Mouse (Mus musculus): Measurements from ENCODE around the gene Map10. TPM values are rescaled to one million over a fixed set of nuclear protein-coding genes. Genes with fewer than 3 reads are reported as not detected.

The Map10 gene
- polyA plus RNA-seq, 1 experiment from 2014 or later: 8.8 TPM

DNA sequence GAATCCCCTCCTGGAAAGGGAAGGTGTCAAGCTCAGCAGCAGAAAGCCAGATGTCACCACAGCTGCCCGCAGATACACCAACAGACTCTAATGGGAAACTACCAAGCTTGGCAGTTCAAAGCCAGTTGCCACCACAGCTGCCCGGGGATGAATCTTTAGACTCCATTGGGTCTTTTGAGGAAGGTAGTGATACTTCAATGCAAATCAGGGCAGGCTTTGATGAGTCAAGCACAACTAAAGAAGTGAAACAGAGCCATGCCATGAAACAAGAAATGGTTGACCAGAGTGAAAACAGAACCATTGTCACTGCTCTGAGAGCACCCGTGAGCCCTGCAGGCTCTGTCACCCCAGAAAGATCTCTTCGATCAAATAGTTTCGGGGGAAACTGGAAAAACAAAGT, 1.8 kb downstream of the Map10 start:
- peaks cover 22% of the 10 kb centered on the region for H3K9me3 ChIP-seq (replicated peaks)
- no peak for ATAC-seq
- H3K27ac ChIP-seq: no peak overlapping the region
- peaks cover 18% of the 10 kb centered on the region for H3K36me3 ChIP-seq (ENCODE audit: poor library complexity, severe bottlenecking)
- 99% methylated on average over 5 of the region's 5 CpGs for WGBS
- 0 out of 2 replicates have a peak, but pooled peaks cover 6% of the 10 kb centered on the region for H3K27me3 ChIP-seq
- no peak overlapping the region for H3K4me2 ChIP-seq
- peaks cover 4% of the 10 kb centered on the region; the same call in 1 of the 2 replicates for H3K4me1 ChIP-seq
- no peak overlapping the region for H3K9ac ChIP-seq
- no peak overlapping the region for H3K4me3 ChIP-seq

DNA sequence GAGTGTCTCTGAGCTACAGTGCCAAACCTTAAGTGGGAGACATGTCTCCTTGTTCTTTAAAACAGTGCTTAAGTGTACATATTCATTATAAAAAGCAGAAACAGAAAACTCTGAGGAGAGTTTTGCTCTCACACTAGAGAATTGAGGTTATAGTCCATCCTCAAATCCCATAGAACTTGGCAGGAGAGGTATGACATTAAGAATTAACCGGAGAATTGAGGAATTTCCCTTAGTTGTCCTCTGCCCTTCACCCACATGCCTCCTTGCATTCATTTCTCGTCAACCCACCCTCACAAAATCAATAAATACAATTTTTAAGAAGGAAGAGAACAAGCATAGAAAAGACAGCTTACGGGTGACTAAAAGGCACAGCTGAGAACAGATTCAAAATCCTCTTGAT, 6.2 kb downstream of the Map10 start:
- Histone ChIP-seq H3K4me2 (no peak overlapping the region), H3K9ac (no peak overlapping the region), H3K4me1 (peaks cover 10% of the 10 kb centered on the region), H3K4me3 (no peak overlapping the region), H3K27me3 (no peaks in the 10 kb centered on the region), H3K9me3 (replicated peaks) (peaks cover 16% of the 10 kb centered on the region), H3K27ac (no peak overlapping the region), H3K36me3 (ENCODE audit: poor library complexity, severe bottlenecking) (peaks cover 13% of the 10 kb centered on the region)
- 85% methylated on average over 3 of the region's 3 CpGs for WGBS
- ATAC-seq: no peak

DNA sequence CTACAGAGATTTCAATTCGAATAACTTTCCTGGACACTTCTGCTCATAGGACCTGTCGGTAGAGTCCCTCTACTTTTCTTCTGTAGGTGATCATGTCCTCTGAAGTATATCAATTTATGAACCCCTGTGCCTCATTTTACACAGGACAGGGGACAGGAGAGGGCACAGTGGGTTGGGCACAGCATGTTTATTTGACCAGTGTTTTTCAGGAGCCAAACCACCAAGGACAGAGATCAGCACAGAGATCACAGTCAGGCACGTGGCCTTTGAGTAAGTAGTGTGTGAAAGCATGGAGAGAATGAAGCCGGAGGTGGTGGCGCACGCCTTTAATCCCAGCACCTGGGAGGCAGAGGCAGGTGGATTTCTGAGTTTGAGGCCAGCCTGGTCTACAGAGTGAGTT, 7.9 kb downstream of the Map10 start:
- no peaks in the 10 kb centered on the region for H3K9me3 ChIP-seq (replicated peaks)
- H3K36me3 ChIP-seq (ENCODE audit: poor library complexity, severe bottlenecking): no peaks in the 10 kb centered on the region
- no peaks in the 10 kb centered on the region for H3K27me3 ChIP-seq
- no peak for ATAC-seq
- no peak overlapping the region for H3K27ac ChIP-seq
- H3K9ac ChIP-seq: no peak overlapping the region
- no peak overlapping the region for H3K4me2 ChIP-seq
- 96% methylated on average over 6 of the region's 6 CpGs for WGBS
- H3K4me3 ChIP-seq: no peak overlapping the region
- H3K4me1 ChIP-seq: peaks cover 15% of the 10 kb centered on the region

DNA sequence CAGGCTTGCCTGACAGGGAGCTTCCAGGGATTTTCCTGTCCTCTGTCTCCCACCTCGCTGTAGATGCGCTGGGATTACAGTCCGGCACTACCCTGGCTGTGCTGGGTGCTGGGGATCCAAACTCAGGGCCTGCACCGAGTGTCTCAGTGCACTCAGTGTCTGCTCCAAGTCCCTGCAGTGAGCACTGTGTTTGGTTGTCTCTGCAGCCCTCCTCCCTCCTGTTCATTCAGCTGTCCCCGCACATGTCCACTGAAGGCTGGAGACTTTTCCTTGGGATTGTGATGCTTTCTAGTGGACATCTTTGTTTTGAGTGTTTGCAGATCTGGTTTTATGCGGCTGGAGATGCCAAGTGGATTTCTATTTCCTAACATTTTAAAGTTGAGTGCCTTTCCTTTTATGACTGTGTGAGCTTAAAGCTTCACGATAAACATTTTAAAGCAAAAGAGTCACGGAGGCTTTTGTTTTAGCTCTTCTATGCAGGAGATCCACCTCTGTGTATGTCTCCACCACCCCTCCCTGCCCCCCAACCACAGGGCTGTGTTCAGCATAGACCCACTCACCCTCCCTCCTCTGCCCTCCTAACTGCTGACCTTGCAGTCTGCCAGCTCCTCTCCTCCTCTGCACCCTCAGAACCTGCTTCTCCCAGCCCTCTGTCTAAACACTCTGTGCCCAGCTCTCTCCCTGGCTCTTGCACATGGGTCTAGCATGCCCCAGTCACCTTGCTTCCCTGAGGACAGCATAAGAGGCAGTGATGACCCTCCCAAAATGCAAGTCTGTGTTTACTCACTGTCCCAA, 9.4 kb downstream of the Map10 start:
- H3K36me3 ChIP-seq (ENCODE audit: poor library complexity, severe bottlenecking): no peaks in the 10 kb centered on the region
- no peaks in the 10 kb centered on the region for H3K27me3 ChIP-seq
- H3K9ac ChIP-seq: no peak overlapping the region
- no peak overlapping the region for H3K4me3 ChIP-seq
- ATAC-seq: no peak
- WGBS: 78% methylated on average over 8 of the region's 8 CpGs
- no peaks in the 10 kb centered on the region for H3K9me3 ChIP-seq (replicated peaks)
- H3K27ac ChIP-seq: no peak overlapping the region
- no peak overlapping the region for H3K4me2 ChIP-seq
- peaks cover 15% of the 10 kb centered on the region for H3K4me1 ChIP-seq

DNA sequence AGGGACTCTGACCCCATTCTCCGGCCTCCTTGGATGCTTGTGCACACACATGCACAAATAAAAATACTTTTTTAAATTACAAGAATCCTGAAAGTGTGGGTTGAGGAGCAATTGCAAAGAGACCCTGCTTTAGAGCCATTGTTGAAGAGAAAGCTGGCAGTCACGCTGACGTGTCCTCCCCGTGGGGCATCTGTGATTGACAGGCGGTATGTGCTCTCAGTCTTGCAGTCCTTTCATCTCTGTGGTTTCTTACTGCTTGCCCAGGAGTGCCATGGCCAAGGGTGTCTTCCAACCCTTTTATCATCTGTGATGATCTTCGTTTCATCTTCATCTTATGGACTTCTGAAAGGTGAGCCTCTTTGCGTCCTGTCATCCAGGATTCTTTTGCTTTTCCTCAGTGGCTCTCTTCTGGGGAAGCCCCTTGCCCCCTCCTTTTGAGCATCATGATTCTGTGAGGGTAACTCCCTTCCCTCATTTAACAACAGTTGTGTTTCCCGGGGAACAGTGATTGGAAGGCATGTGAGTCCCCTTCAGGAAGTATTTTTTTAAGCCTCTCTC, 11.3 kb downstream of the Map10 start:
- WGBS: 40% methylated on average over 8 of the region's 8 CpGs
- Histone ChIP-seq H3K4me1 (peaks cover 15% of the 10 kb centered on the region), H3K9me3 (replicated peaks) (no peaks in the 10 kb centered on the region), H3K4me3 (no peak overlapping the region), H3K36me3 (ENCODE audit: poor library complexity, severe bottlenecking) (no peaks in the 10 kb centered on the region), H3K9ac (no peak overlapping the region), H3K27ac (no peak overlapping the region), H3K27me3 (no peaks in the 10 kb centered on the region), H3K4me2 (no peak overlapping the region)
- no peak for ATAC-seq

DNA sequence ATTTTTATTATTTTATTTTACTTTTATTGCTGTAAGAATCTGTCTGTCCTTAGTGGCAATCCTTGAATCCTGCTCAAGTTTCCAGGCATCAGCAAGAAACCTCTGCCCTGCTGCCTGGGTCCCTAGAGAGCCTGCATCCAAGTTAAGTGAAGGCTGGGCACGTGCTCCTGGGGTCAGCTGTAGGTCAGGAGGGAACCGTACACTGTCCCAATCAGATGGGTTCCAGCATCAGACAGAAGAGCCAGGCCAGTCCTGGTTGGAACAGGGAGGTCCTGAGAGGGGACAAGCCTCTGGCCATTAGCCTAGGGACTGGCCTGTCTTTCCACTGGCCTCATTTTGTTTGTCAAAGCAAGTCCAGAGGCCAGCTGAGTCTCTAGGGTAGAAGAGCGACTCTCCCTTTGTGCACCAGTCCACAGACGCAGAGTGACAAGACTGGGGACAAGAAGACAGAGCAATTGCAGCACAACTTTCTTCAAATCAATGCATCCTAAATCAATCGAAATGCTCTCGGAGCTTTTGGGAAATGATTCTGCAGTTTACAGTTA, 15.7 kb downstream of the Map10 start:
- no peaks in the 10 kb centered on the region for H3K36me3 ChIP-seq (ENCODE audit: poor library complexity, severe bottlenecking)
- 82% methylated on average over 6 of the region's 6 CpGs for WGBS
- peaks cover 17% of the 10 kb centered on the region for H3K4me1 ChIP-seq
- no peaks in the 10 kb centered on the region for H3K27me3 ChIP-seq
- ATAC-seq: no peak
- H3K9me3 ChIP-seq (replicated peaks): no peaks in the 10 kb centered on the region
- no peak overlapping the region for H3K4me2 ChIP-seq
- no peak overlapping the region for H3K27ac ChIP-seq
- no peak overlapping the region for H3K9ac ChIP-seq
- H3K4me3 ChIP-seq: no peak overlapping the region

DNA sequence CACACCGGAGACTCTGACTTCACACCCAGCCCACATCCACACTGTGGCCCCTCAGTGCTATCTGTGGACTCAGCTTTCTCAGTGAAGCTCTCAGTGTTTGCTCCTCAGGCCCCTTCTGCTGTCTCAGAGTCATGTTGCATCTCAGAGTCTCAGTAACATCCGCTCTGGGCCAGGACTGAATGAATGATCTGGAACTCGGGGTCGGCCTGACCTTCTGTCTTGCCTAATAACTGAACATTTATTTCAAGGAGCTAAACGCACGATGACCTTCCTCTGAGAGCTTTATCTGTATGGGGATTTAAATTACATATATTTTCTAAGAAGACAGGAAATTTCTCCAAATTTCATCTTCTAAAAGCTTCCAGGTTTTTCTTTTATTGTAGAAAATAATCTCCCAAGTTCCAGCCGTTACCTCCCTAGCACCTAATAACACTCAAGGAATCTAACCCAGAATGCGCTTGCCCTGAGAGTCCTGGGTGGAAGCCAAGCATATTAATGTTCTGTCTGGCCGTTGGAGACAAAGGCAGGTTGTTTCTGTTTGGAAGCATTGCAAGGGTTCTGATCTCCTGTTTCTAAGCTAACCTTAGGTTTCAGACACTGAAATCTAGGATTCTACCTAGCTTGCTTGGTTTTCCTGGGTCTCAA, 16.7 kb downstream of the Map10 start:
- ATAC-seq: no peak
- no peak overlapping the region for H3K4me3 ChIP-seq
- no peak overlapping the region for H3K4me2 ChIP-seq
- no peaks in the 10 kb centered on the region for H3K36me3 ChIP-seq (ENCODE audit: poor library complexity, severe bottlenecking)
- WGBS: 75% methylated on average over 9 of the region's 9 CpGs
- no peaks in the 10 kb centered on the region for H3K9me3 ChIP-seq (replicated peaks)
- H3K9ac ChIP-seq: no peak overlapping the region
- no peaks in the 10 kb centered on the region for H3K27me3 ChIP-seq
- H3K4me1 ChIP-seq: peaks cover 11% of the 10 kb centered on the region; the same call in 1 of the 2 replicates
- H3K27ac ChIP-seq: no peak overlapping the region

DNA sequence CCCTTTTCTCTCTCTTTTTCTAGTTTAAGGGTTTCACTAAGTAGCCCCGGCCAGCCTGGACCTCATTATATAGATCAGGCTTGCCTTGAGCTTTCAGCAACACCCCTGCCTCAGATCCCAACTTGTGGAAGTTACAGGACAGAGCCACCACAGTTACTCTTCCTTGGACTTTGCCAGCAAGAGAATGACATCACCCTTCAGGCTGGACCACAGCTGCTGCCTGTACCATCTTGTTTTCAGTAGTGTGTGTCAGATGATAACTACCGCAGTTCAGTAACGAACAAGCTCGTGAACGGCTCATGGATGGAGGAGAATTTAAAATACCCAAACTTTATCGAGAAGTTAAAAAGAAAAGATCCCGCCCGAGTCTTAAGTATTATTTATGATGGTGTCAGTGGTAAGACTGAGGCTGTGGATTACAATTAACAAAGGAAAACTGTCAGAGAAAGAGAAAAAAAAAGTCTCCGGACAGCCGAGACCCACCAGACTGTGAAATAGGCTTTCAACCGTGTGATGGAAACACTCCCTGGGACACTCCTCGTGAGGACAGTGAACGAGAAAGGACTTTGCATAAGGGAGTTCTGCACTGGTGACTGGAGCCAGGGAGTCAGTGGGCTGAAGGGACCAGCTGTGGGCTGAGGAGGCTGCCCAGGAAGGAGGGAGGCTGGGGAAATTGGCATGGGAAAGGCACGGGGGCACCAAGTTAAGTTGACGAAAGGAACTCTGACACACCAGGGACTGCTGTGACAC, 20.7 kb downstream of the Map10 start:
- H3K27ac ChIP-seq: no peak overlapping the region
- no peak overlapping the region for H3K4me3 ChIP-seq
- no peak overlapping the region for H3K4me2 ChIP-seq
- H3K4me1 ChIP-seq: peaks cover 11% of the 10 kb centered on the region; the same call in 1 of the 2 replicates
- no peaks in the 10 kb centered on the region for H3K9me3 ChIP-seq (replicated peaks)
- H3K9ac ChIP-seq: no peak overlapping the region
- no peak for ATAC-seq
- WGBS: 49% methylated on average over 15 of the region's 15 CpGs
- H3K36me3 ChIP-seq (ENCODE audit: poor library complexity, severe bottlenecking): no peaks in the 10 kb centered on the region
- H3K27me3 ChIP-seq: no peaks in the 10 kb centered on the region

DNA sequence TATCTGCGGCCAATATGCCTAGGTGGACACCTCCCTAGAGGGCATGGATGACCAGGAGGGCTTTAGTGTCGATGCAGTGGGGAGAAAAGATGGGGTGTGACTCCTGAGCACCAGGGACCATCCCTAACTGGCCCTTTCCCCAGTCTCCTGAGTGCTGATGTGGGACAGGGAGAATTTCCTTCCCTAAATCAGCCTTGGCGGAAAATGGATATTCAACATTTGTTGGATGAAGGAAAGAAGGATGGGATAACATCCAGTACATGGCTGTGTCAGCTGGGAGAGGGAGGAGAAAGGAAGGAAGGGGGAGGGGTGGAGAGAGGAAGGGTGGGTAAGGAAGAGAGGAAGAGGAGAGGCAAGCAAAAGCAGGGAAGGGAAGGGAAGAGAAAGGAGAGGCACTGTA, 21.3 kb downstream of the Map10 start:
- Histone ChIP-seq H3K9me3 (replicated peaks) (no peaks in the 10 kb centered on the region), H3K27ac (no peak overlapping the region), H3K9ac (no peak overlapping the region), H3K4me3 (no peak overlapping the region), H3K27me3 (no peaks in the 10 kb centered on the region), H3K4me2 (no peak overlapping the region), H3K4me1 (peaks cover 11% of the 10 kb centered on the region; the same call in 1 of the 2 replicates), H3K36me3 (ENCODE audit: poor library complexity, severe bottlenecking) (no peaks in the 10 kb centered on the region)
- ATAC-seq: no peak
- WGBS: 90% methylated on average over 3 of the region's 3 CpGs

DNA sequence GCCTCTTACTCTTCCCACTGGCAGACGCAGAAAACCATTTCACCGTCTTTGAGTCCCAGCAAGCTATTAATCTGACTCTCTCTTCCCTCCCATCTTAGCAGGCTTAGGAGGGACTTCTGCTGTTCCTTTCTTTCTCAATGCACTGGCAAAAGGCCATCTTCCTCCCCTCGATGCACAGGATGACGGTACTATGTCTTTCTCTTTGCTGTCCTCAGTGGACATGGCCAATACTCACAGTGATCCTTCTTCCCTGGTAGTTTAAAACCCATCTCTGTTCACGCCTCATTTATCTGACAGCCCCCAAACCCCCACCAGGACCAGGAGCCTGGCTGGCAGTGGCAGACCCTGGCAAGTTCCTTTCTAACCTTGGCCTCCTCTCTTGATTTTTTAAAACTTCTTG, 22.8 kb downstream of the Map10 start:
- H3K9me3 ChIP-seq (replicated peaks): no peaks in the 10 kb centered on the region
- H3K27me3 ChIP-seq: no peaks in the 10 kb centered on the region
- no peak overlapping the region for H3K9ac ChIP-seq
- H3K4me3 ChIP-seq: no peak overlapping the region
- no peak for ATAC-seq
- no peak overlapping the region for H3K27ac ChIP-seq
- H3K4me1 ChIP-seq: peaks cover 11% of the 10 kb centered on the region; the same call in 1 of the 2 replicates
- WGBS: 50% methylated on average over 5 of the region's 5 CpGs
- H3K4me2 ChIP-seq: no peak overlapping the region
- no peaks in the 10 kb centered on the region for H3K36me3 ChIP-seq (ENCODE audit: poor library complexity, severe bottlenecking)

DNA sequence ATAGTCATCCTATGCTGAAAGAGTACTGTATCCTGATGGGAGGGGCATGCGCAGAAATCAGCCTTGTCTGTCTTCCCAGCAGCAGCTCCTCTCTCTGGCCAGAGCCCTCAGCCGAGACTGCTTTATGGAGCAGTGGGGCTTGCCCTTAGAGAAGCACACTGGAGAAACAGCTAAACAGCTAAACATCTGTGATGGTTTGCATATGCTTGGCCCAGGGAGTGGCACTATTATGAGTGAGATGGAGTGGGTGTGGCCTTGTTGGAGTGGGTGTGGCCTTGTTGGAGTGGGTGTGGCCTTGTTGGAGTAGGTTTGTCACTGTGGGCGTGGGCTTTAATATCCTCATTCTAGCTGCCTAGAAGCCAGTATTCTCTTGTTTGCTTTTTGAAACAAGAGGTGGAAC, 23.6 kb downstream of the Map10 start:
- Histone ChIP-seq H3K9me3 (replicated peaks) (no peaks in the 10 kb centered on the region), H3K4me2 (no peak overlapping the region), H3K27me3 (no peaks in the 10 kb centered on the region), H3K4me1 (peaks cover 11% of the 10 kb centered on the region; the same call in 1 of the 2 replicates), H3K36me3 (ENCODE audit: poor library complexity, severe bottlenecking) (no peaks in the 10 kb centered on the region), H3K4me3 (no peak overlapping the region), H3K9ac (no peak overlapping the region), H3K27ac (no peak overlapping the region)
- ATAC-seq: no peak
- WGBS: 88% methylated on average over 3 of the region's 3 CpGs

DNA sequence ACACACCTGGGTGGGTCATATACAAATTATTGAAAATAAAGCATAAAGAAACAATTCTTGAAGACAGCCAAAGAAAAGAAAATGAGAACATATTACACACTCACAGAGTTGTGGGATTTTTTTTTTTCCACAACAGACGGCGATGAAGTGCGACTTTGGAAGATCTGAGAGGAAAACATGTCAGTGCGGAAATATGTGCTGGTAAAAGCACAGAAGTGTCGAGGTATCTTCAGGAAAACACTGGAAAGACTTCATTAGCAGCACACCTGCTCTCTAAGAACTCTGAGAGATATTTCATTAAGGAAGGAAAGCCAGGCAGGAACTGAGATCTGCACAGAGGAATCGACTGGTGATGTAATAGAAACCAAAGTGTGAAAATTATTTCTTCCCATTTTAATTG, 26.3 kb downstream of the Map10 start:
- no peaks in the 10 kb centered on the region for H3K36me3 ChIP-seq (ENCODE audit: poor library complexity, severe bottlenecking)
- 88% methylated on average over 6 of the region's 6 CpGs for WGBS
- H3K4me1 ChIP-seq: no peaks in the 10 kb centered on the region
- H3K9me3 ChIP-seq (replicated peaks): no peaks in the 10 kb centered on the region; the same call in 1 of the 2 replicates
- H3K27ac ChIP-seq: no peak overlapping the region
- no peak overlapping the region for H3K4me2 ChIP-seq
- H3K9ac ChIP-seq: no peak overlapping the region
- no peak overlapping the region for H3K4me3 ChIP-seq
- H3K27me3 ChIP-seq: no peaks in the 10 kb centered on the region
- no peak for ATAC-seq
